Comparison of ENCODE assay signal across 34 mouse cellular contexts in the genomic region with DNA sequence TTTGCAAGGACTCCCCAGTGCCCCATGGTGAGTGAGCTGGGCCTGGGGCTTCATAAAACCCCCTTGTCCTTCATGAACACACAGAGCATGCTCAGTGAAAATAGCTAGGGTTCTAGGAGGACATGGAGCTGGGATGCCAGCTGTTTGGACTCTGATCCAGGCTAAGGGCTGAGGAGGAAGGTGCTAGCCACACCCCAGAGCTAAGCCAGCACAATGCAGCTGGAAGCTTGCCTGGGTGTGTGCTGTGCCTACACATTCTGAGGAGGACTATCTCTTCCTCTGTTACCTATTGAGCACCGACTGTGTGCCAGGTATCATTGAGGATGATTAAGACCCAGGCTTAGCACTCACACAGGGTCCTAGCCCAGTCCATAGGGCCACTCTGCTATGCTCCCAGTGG. TPM values are rescaled to one million over a fixed set of nuclear protein-coding genes. Genes with fewer than 3 reads are reported as not detected.
DNase-seq lines count a peak whose midpoint lies in the region; ATAC-seq and TF ChIP-seq lines count a peak whose summit lies in the region.
"Had no signal": no experiment of that assay in that cellular context is flagged by ENCODE, and none has a peak within 500 bp of the region (broad histone marks: within the 10 kb centered on the region; RNA-seq: fewer than 3 reads in every experiment).

No protein-coding gene starts in this region.

- H3K4me3 ChIP-seq in heart, embryonic 10.5 days, result no peak overlapping the region
- H3K4me3 ChIP-seq in intestine, postnatal 0 days (ENCODE audit: low read depth, low read length), result no peak overlapping the region
- no peak overlapping the region for H3K4me3 ChIP-seq in liver, embryonic 14.5 days (ENCODE audit: insufficient read depth in 1 of 2, low read depth in 2 of 2, low read length in 2 of 2)
- H3K4me3 ChIP-seq in lung, adult 2 months (replicated peaks; ENCODE audit: extremely low read depth, low read depth, low read length), result no peak overlapping the region
- H3K4me3 ChIP-seq: gastrocnemius, adult 2 months; heart, adult 2 months; heart, embryonic 13.5 days; hindbrain, embryonic 15.5 days; limb, embryonic 15.5 days; megakaryocyte, embryonic 14.5 days; midbrain, embryonic 13.5 days; neural tube, embryonic 15.5 days had no signal

- no peak for TF ChIP-seq EP300 in liver, embryonic 14.5 days (IDR thresholded peaks at IDR 0.05; ENCODE audit: low read depth)

- no peaks in the 10 kb centered on the region for H3K36me3 ChIP-seq in heart, embryonic 10.5 days
- H3K36me3 ChIP-seq in intestine, postnatal 0 days (ENCODE audit: control insufficient read depth, insufficient read depth), result no peaks in the 10 kb centered on the region
- no peaks in the 10 kb centered on the region for H3K36me3 ChIP-seq in liver, embryonic 14.5 days (replicated peaks; ENCODE audit: control insufficient read depth, insufficient read depth, low read depth)
- H3K36me3 ChIP-seq: heart, embryonic 13.5 days; hindbrain, embryonic 15.5 days; limb, embryonic 15.5 days; midbrain, embryonic 13.5 days; neural tube, embryonic 15.5 days had no signal

- H3K9me3 ChIP-seq in heart, embryonic 10.5 days, result no peaks in the 10 kb centered on the region
- H3K9me3 ChIP-seq in intestine, postnatal 0 days (ENCODE audit: control insufficient read depth), result no peaks in the 10 kb centered on the region
- no peaks in the 10 kb centered on the region for H3K9me3 ChIP-seq in liver, embryonic 14.5 days (ENCODE audit: control insufficient read depth, low read length)
- H3K9me3 ChIP-seq: heart, embryonic 13.5 days; hindbrain, embryonic 15.5 days; limb, embryonic 15.5 days; megakaryocyte, embryonic 14.5 days; midbrain, embryonic 13.5 days; neural tube, embryonic 15.5 days had no signal

- no peak for TF ChIP-seq CTCF in intestine, postnatal 0 days (IDR thresholded peaks at IDR 0.05; ENCODE audit: low read depth)
- no peak for TF ChIP-seq CTCF in liver, embryonic 14.5 days (IDR thresholded peaks at IDR 0.05; ENCODE audit: low read depth)
- no peak for TF ChIP-seq CTCF in lung, adult 2 months (IDR thresholded peaks at IDR 0.05; ENCODE audit: insufficient read depth, low read length)

- H3K27me3 ChIP-seq in heart, embryonic 10.5 days (ENCODE audit: insufficient read depth, poor library complexity, severe bottlenecking), result peaks cover 77% of the 10 kb centered on the region
- no peaks in the 10 kb centered on the region for H3K27me3 ChIP-seq in intestine, postnatal 0 days (replicated peaks; ENCODE audit: control insufficient read depth, insufficient read depth, low read length)
- H3K27me3 ChIP-seq in liver, embryonic 14.5 days (ENCODE audit: control insufficient read depth, insufficient read depth, low read length), result no peaks in the 10 kb centered on the region
- H3K27me3 ChIP-seq: midbrain, embryonic 13.5 days had no signal

- H3K4me1 ChIP-seq in heart, embryonic 10.5 days, result peaks cover 34% of the 10 kb centered on the region
- H3K4me1 ChIP-seq in intestine, postnatal 0 days (replicated peaks; ENCODE audit: control insufficient read depth, insufficient read depth, low read length), result peaks cover 15% of the 10 kb centered on the region
- peaks cover 50 to 65% of the 10 kb centered on the region in 2 experiments for H3K4me1 ChIP-seq in liver, embryonic 14.5 days (replicated peaks; ENCODE audit: control insufficient read depth in 2 of 2, insufficient read depth in 2 of 2, low read length in 1 of 2)
- H3K4me1 ChIP-seq in lung, adult 2 months (ENCODE audit: control insufficient read depth, insufficient read depth, low read length), result no peaks in the 10 kb centered on the region
- H3K4me1 ChIP-seq: hindbrain, embryonic 15.5 days; limb, embryonic 15.5 days; midbrain, embryonic 13.5 days; neural tube, embryonic 15.5 days had no signal

- peak overlapping the region; percentile 65 for H3K27ac ChIP-seq in heart, embryonic 10.5 days
- peak overlapping the region; percentile 57; the same call in 1 of the 2 replicates for H3K27ac ChIP-seq in intestine, postnatal 0 days (ENCODE audit: low read depth, low read length)
- H3K27ac ChIP-seq in liver, embryonic 14.5 days, result peak overlapping the region; percentile 98
- H3K27ac ChIP-seq: gastrocnemius, adult 2 months; heart, adult 2 months; heart, embryonic 13.5 days; hindbrain, embryonic 15.5 days; limb, embryonic 15.5 days; midbrain, embryonic 13.5 days; neural tube, embryonic 15.5 days had no signal

- no peak overlapping the region for H3K9ac ChIP-seq in intestine, postnatal 0 days (ENCODE audit: low read depth, low read length)
- H3K9ac ChIP-seq in liver, embryonic 14.5 days (replicated peaks), result peak overlapping the region; percentile 42
- H3K9ac ChIP-seq: heart, embryonic 13.5 days; hindbrain, embryonic 15.5 days; limb, embryonic 15.5 days; midbrain, embryonic 13.5 days; neural tube, embryonic 15.5 days had no signal

- no peak for DNase-seq in heart, embryonic 10.5 days (ENCODE audit: low spot score)
- no peak for DNase-seq in heart, adult 11 months
- no peak for DNase-seq in liver, embryonic 14.5 days (ENCODE audit: low read depth in 3 of 3, low spot score in 3 of 3)
- DNase-seq in lung, adult 2 months, result no peak
- no peak for DNase-seq in testis, postnatal 10 days (ENCODE audit: low spot score)
- no peak for DNase-seq in neural tube, embryonic 10.5 days (ENCODE audit: extremely low spot score, low spot score)
- DNase-seq: adrenal gland, postnatal 10 days; cerebellum, adult 8-10 months; cerebellum, postnatal 25 days; gastrocnemius, adult 2 months; gastrocnemius, postnatal 36 days; heart, adult 2 months; heart, postnatal 10 days; kidney, adult 9 months; kidney, postnatal 10 days; layer of hippocampus, postnatal 36 days; left cerebral cortex, postnatal 4 days; lung, postnatal 36 days; retina, postnatal 1 day; right cerebral cortex, postnatal 25 days; thymus, postnatal 14 days had no signal

- H3K4me2 ChIP-seq in intestine, postnatal 0 days (replicated peaks; ENCODE audit: low read depth), result no peak overlapping the region
- 0 out of 2 replicates have a peak overlapping the region, but pooled peaks have one; percentile 0 for H3K4me2 ChIP-seq in liver, embryonic 14.5 days (ENCODE audit: low read depth)
- H3K4me2 ChIP-seq: heart, embryonic 13.5 days; hindbrain, embryonic 15.5 days; limb, embryonic 15.5 days; midbrain, embryonic 13.5 days; neural tube, embryonic 15.5 days had no signal

- no peak for TF ChIP-seq POLR2A in lung, adult 2 months (IDR thresholded peaks at IDR 0.05; ENCODE audit: borderline replicate concordance, extremely low read depth, low read depth, low read length)

- ATAC-seq in intestine, postnatal 0 days, result peak; percentile 55
- ATAC-seq in liver, embryonic 14.5 days (ENCODE audit: insufficient read depth), result no peak
- ATAC-seq: forebrain, embryonic 14.5 days; Patski had no signal

- 82% methylated on average over 1 of the region's 1 CpGs for WGBS in heart, embryonic 10.5 days
- WGBS in intestine, postnatal 0 days, result 27% methylated on average over 1 of the region's 1 CpGs
- 37% methylated on average over 1 of the region's 1 CpGs for WGBS in liver, embryonic 14.5 days (ENCODE audit: insufficient replicate concordance)
- WGBS in lung, adult 2 months, result 85% methylated on average over 1 of the region's 1 CpGs

RNA-seq across cellular contexts. Expression of a gene that starts 30.6 kb away (rescaled TPM):
- polyA plus RNA-seq in heart, embryonic 10.5 days (2016; fragmentation: Nextera tagmentation; extraction: Ambion mirVana), result 18.1 and 18.3 TPM in 2 replicates
- 9.0 and 9.3 TPM in 2 replicates for polyA plus RNA-seq in intestine, postnatal 0 days (2015; fragmentation: Nextera tagmentation; extraction: Ambion mirVana)
- polyA plus RNA-seq in liver, embryonic 14.5 days (2012; rRNA removed), result 1.5 and 1.6 TPM in 2 replicates
- polyA plus RNA-seq in liver, embryonic 14.5 days (2014; fragmentation: Nextera tagmentation; extraction: Ambion mirVana), result 1.4 and 2.1 TPM in 2 replicates
- polyA plus RNA-seq in lung, adult 2 months (2012; rRNA removed), result 86.3 and 92.3 TPM in 2 replicates

RNA-seq across cellular contexts. Expression of a gene that starts 55.5 kb away (rescaled TPM):
- polyA plus RNA-seq in heart, embryonic 10.5 days (2016; fragmentation: Nextera tagmentation; extraction: Ambion mirVana), result 0.07 and 0.88 TPM in 2 replicates
- polyA plus RNA-seq in intestine, postnatal 0 days (2015; fragmentation: Nextera tagmentation; extraction: Ambion mirVana), result not detected in 2 replicates
- polyA plus RNA-seq in liver, embryonic 14.5 days (2012; rRNA removed), result 0.10 TPM in 2 replicates
- polyA plus RNA-seq in liver, embryonic 14.5 days (2014; fragmentation: Nextera tagmentation; extraction: Ambion mirVana), result 0.10 and 0.13 TPM in 2 replicates
- not detected in 2 replicates for polyA plus RNA-seq in lung, adult 2 months (2012; rRNA removed)
- polyA plus RNA-seq: heart, adult 2 months; intestine, embryonic 14.5 days; lung, embryonic 16.5 days; Patski; testis, adult 2 months; urinary bladder, adult 2 months had no signal
